Mouse (Mus musculus) hindbrain, embryonic 12.5 days (tissue): Measurements from ENCODE around the gene Myo1e. TPM values are rescaled to one million over a fixed set of nuclear protein-coding genes. Genes with fewer than 3 reads are reported as not detected.

Experiments
- ATAC-seq: fragments of 200-750 bp; cut with Nextera tagmentation; 2 replicates; pipeline ENCODE4 v1.8.0; 2017; ENCODE audit warnings: moderate TSS enrichment; ENCODE audit not compliant: low FRiP score
- H3K27ac ChIP-seq: fragments of 300-500 bp; sonication (generic); 2 replicates; pipeline ENCODE4 v1.5.1; 2016; ENCODE audit warnings: mild to moderate bottlenecking
- H3K27me3 ChIP-seq: fragments of 300-500 bp; sonication (generic); 2 replicates; pipeline ENCODE4 v1.6.1; 2016; ENCODE audit warnings: mild to moderate bottlenecking
- H3K36me3 ChIP-seq: fragments of 300-500 bp; sonication (generic); 2 replicates; pipeline ENCODE4 v1.6.1; 2016; ENCODE audit warnings: mild to moderate bottlenecking
- H3K4me1 ChIP-seq: fragments of 300-500 bp; sonication (generic); 2 replicates; pipeline ENCODE4 v1.6.1; 2016
- H3K4me2 ChIP-seq: fragments of 300-500 bp; sonication (generic); replicated peaks from 2 replicates; pipeline ENCODE4 v1.6.1; 2016; ENCODE audit warnings: mild to moderate bottlenecking
- H3K4me3 ChIP-seq: fragments of 300-500 bp; sonication (generic); 2 replicates; pipeline ENCODE4 v1.5.1; 2016; ENCODE audit warnings: mild to moderate bottlenecking
- H3K9ac ChIP-seq: fragments of 300-500 bp; sonication (generic); 2 replicates; pipeline ENCODE4 v1.6.1; 2016; ENCODE audit warnings: mild to moderate bottlenecking, moderate library complexity
- H3K9me3 ChIP-seq: fragments of 300-500 bp; sonication (generic); replicated peaks from 2 replicates; pipeline ENCODE4 v1.6.1; 2016; ENCODE audit warnings: mild to moderate bottlenecking
- whole genome bisulfite sequencing: fragments of 180-500 bp; shearing (Covaris S2); methylation state at CpG from one replicate; pipeline ENCODE4 v1.1.7; 2016; 5-methylcytosine and 5-hydroxymethylcytosine counted together
- microRNA-seq: library from miRNA; unstranded; fragments of <30 nt; microRNA quantifications from one replicate; pipeline ENCODE4, GENCODE M21; 2017
- polyA plus RNA-seq: library from polyadenylated mRNA; unstranded; fragments of >200 nt; fragmentation: Nextera tagmentation; extraction: Ambion mirVana; gene quantifications from 2 replicates; pipeline ENCODE4 v1.2.1, GENCODE M21; 2016

The Myo1e gene
- polyA plus RNA-seq, 1 experiment from 2014 or later: 16.2 TPM

DNA sequence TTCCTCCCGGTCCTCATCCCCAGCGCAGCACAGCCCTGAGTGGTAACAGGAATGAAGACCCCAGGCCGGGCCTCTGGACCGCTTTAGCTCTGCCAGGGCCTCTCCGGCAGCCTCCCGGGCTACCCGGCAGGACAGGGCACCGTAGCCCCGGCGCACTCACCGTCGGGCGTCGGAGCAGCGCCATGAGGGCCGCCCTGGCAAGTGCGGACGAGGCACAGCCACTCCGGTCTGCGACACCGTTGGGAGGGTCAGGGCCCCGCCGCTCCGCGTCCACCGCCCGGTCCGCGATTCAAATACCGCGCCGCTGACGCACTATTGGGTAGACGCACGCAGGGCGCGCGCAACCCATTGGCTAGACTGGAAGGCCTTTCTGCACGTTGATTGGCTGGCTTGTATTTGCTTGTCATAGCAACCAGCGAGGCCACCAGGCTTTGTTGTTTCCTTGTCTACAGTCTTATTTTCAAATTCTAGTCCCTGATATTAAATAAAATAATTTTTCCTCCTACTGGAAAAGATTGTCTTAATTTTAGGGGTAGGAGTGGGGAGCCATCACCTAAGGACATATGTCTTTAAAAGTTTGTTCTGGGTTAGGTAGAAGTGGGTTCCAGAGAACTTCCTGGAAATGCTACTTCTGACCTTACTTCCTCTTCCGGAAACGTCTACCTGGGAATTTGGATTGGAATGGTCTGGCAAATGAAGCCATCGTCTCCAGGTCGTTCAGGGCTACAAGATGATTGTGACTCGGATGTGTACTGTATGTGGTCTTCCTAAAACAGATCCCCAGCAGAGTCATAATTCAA is 214.3 kb downstream of the Myo1e start, which contains the start of gene Ccnb2:
Ccnb2 (minus strand) TSS at position 291 of the 800 bp plus-strand sequence.
- Histone ChIP-seq H3K27ac (0 out of 2 replicates have a peak within 1 kb of the TSS, but pooled peaks have one; percentile 7), H3K36me3 (peaks cover 33% of the 10 kb centered on the region), H3K4me3 (peak within 1 kb of the TSS; percentile 64), H3K27me3 (no peaks in the 10 kb centered on the region), H3K9ac (peak within 1 kb of the TSS; percentile 70), H3K4me1 (peaks cover 9% of the 10 kb centered on the region), H3K4me2 (peak within 1 kb of the TSS; percentile 97), H3K9me3 (no peaks in the 10 kb centered on the region)
- ATAC-seq: peak; percentile 96
- 3% methylated on average over 45 of the region's 45 CpGs for WGBS

DNA sequence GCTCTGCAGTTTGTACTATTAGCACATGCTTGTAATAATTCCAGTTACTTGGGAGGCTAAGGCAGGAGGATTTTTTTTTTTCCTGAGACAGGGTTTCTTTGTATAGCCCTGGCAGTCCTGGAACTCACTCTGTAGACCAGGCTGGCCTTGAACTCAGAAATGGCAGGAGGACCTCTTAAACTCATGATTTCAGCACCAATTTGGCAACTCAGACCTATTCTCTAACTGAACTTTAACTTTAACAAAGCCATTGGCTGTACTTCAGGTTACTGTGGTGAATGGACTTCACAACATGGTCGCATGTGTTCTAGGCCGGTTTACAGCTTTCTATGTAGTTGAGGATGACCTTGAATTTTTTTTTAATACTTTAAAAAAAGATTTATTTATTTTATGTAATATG is 215.5 kb downstream of the Myo1e start:
- Histone ChIP-seq H3K4me2 (no peak overlapping the region), H3K4me1 (peaks cover 9% of the 10 kb centered on the region), H3K4me3 (no peak overlapping the region), H3K9ac (no peak overlapping the region), H3K9me3 (no peaks in the 10 kb centered on the region), H3K36me3 (peaks cover 36% of the 10 kb centered on the region), H3K27ac (no peak overlapping the region), H3K27me3 (no peaks in the 10 kb centered on the region)
- no peak for ATAC-seq
- WGBS: 89% methylated on average over 2 of the region's 2 CpGs

DNA sequence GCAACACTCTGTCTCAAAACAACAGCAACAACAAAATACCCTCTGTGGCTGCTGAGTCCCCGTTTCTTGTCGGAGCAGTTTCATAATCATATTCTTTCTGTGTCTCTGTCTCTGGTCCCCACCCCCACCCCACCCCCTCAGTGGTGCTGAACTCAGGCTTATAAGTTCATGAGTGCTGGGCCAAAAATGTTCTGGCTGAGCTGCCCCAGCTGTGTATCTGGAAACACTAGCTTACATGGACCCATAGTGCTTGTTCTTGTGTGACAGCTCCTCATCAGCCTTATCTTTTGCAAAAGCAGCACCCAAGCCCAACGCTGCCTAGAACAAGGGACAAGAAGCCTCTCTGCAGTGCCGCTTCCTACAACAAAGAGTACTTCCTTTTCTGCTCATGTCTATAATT is 232.8 kb downstream of the Myo1e start:
- 94% methylated on average over 4 of the region's 4 CpGs for WGBS
- Histone ChIP-seq H3K9ac (no peak overlapping the region), H3K4me1 (no peaks in the 10 kb centered on the region), H3K9me3 (no peaks in the 10 kb centered on the region), H3K4me2 (no peak overlapping the region), H3K27me3 (no peaks in the 10 kb centered on the region), H3K4me3 (no peak overlapping the region), H3K36me3 (peaks cover 52% of the 10 kb centered on the region), H3K27ac (no peak overlapping the region)
- ATAC-seq: no peak

DNA sequence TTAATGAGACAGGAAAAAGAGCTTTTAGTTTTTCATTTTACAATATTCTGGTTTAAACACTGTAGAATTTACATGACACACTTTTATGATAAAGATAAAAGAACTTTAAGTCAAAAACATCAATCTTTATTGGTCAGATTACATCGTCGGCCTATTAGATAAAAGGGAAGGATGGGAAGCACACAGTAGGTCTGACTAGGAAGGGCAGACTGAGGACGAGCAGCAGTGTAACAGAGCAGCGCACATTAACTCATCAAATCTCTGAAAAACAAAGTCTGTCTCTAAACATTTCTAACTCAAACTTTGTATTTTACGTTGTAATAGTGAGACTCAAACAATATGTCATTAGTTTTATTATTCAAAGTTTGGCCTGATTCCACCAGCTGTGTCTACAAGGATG is 241.9 kb downstream of the Myo1e start:
- WGBS: 99% methylated on average over 5 of the region's 5 CpGs
- H3K4me3 ChIP-seq: no peak overlapping the region
- H3K9ac ChIP-seq: no peak overlapping the region
- ATAC-seq: no peak
- H3K4me2 ChIP-seq: no peak overlapping the region
- H3K27ac ChIP-seq: no peak overlapping the region
- H3K36me3 ChIP-seq: peaks cover 48% of the 10 kb centered on the region
- H3K9me3 ChIP-seq: no peaks in the 10 kb centered on the region
- no peaks in the 10 kb centered on the region for H3K4me1 ChIP-seq
- no peaks in the 10 kb centered on the region for H3K27me3 ChIP-seq

Small RNA genes within 50 kb of the gene (microRNA-seq; reads per million reads assigned to microRNA genes)
- gene Mir5626: 9.5 reads per million, percentile 20 among the genes with 10 or more reads in this experiment

Other genes with a start within 250 kb of the Myo1e start
- gene Bnip2, start 217.9 kb upstream of the Myo1e start, polyA plus RNA-seq: 109 and 111 TPM in 2 replicates
- gene Gtf2a2, start 194.8 kb upstream of the Myo1e start, polyA plus RNA-seq: 169 and 180 TPM in 2 replicates
- not detected in 2 replicates for gene Gcnt3, start 169.3 kb upstream of the Myo1e start, polyA plus RNA-seq
- 7.4 and 8.3 TPM in 2 replicates for gene Fam81a, start 64.8 kb upstream of the Myo1e start, polyA plus RNA-seq
- gene Ccnb2, start 214.2 kb downstream of the Myo1e start, polyA plus RNA-seq: 118 and 129 TPM in 2 replicates